Mouse (Mus musculus) midbrain, embryonic 14.5 days (tissue): ENCODE data around the gene Hmcn1. TPM values are rescaled to one million over a fixed set of nuclear protein-coding genes. Genes with fewer than 3 reads are reported as not detected.
A peak's percentile ranks its signal among the peaks of the same experiment; 100 is the strongest.

Experiments
- ATAC-seq: fragments of 200-750 bp; cut with Nextera tagmentation; 2 replicates; pipeline ENCODE4 v1.8.0; 2017; ENCODE audit warnings: moderate number of reproducible peaks, moderate library complexity; ENCODE audit not compliant: low FRiP score, low TSS enrichment
- DNase-seq: peaks from one replicate; pipeline ENCODE4 v3.0.0-alpha.2; 2015
- H3K27ac ChIP-seq: fragments of 300-500 bp; sonication (generic); replicated peaks from 2 replicates; pipeline ENCODE4 v1.5.1; 2014; ENCODE audit warnings: mild to moderate bottlenecking, low read depth, low read length, moderate library complexity
- H3K27me3 ChIP-seq: fragments of 300-500 bp; sonication (generic); 2 replicates; pipeline ENCODE4 v1.6.1; 2014; ENCODE audit warnings: low read length, control low read depth, mixed read lengths; ENCODE audit not compliant: control insufficient read depth, insufficient read depth
- H3K36me3 ChIP-seq: fragments of 300-500 bp; sonication (generic); 2 replicates; pipeline ENCODE4 v1.6.1; 2014; ENCODE audit warnings: low read length, control low read depth; ENCODE audit not compliant: control insufficient read depth, insufficient read depth
- H3K4me1 ChIP-seq: fragments of 300-500 bp; sonication (generic); 2 replicates; pipeline ENCODE4 v1.6.1; 2014; ENCODE audit warnings: mild to moderate bottlenecking, antibody characterized with exemption, low read length, control low read depth; ENCODE audit not compliant: control insufficient read depth, insufficient read depth
- H3K4me2 ChIP-seq: fragments of 300-500 bp; sonication (generic); 2 replicates; pipeline ENCODE4 v1.6.1; 2014; ENCODE audit warnings: mild to moderate bottlenecking, low read length, moderate library complexity
- H3K4me3 ChIP-seq: fragments of 300-500 bp; sonication (generic); replicated peaks from 2 replicates; pipeline ENCODE4 v1.5.1; 2014; ENCODE audit warnings: low read depth, low read length
- H3K9ac ChIP-seq: fragments of 300-500 bp; sonication (generic); replicated peaks from 2 replicates; pipeline ENCODE4 v1.6.1; 2014; ENCODE audit warnings: mild to moderate bottlenecking, low read length, moderate library complexity
- H3K9me3 ChIP-seq: fragments of 300-500 bp; sonication (generic); 2 replicates; pipeline ENCODE4 v1.6.1; 2016; ENCODE audit warnings: low read length, control low read depth, mixed read lengths; ENCODE audit not compliant: control insufficient read depth
- WGBS: fragments of 180-500 bp; shearing (Covaris S2); extraction: QIAGEN DNeasy Blood & Tissue Kit; methylation state at CpG from one replicate; pipeline ENCODE4 v1.1.7; 2014; 5-methylcytosine and 5-hydroxymethylcytosine counted together
- polyA plus RNA-seq: library from polyadenylated mRNA; unstranded; fragments of >200 nt; fragmentation: Nextera tagmentation; extraction: Ambion mirVana; gene quantifications from 2 replicates; pipeline ENCODE4 v1.2.1, GENCODE M21; 2014

The Hmcn1 gene
- polyA plus RNA-seq, 1 experiment from 2014 or later = 1.5 TPM

DNA sequence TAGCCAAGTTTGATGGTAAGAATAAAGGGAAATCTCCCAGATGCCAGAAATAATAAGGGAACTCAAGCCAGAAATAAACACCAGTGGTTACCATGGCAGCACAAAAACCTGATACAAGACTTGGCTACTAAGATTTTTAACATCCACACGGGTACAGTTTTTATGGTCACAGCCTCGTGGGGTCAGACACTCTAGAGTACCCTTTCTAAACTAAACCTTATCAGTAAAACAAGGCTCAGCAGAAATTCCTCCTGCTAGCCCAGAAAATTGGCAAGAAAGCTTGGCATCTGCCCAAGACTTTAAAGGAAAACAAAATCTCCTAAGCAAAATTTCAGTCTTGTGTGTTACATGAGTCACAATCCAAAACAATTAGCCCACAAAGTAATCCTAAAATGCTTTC lies 17.0 kb downstream of the Hmcn1 start:
- Histone ChIP-seq H3K36me3 (no peaks in the 10 kb centered on the region), H3K9me3 (no peaks in the 10 kb centered on the region), H3K4me2 (no peak overlapping the region), H3K27ac (no peak overlapping the region), H3K9ac (no peak overlapping the region), H3K4me3 (no peak overlapping the region), H3K4me1 (0 out of 2 replicates have a peak, but pooled peaks cover 4% of the 10 kb centered on the region), H3K27me3 (no peaks in the 10 kb centered on the region)
- WGBS = 30% methylated on average over 2 of the region's 2 CpGs
- ATAC-seq (no peak), DNase-seq (peak; percentile 37)

GRCm38 (mm10) chr1:150959486-150960074 lies 33.7 kb downstream of the Hmcn1 start:
- Histone ChIP-seq H3K4me2 (no peak overlapping the region), H3K9ac (no peak overlapping the region), H3K4me3 (no peak overlapping the region), H3K9me3 (no peaks in the 10 kb centered on the region), H3K27ac (no peak overlapping the region), H3K27me3 (no peaks in the 10 kb centered on the region), H3K36me3 (no peaks in the 10 kb centered on the region), H3K4me1 (no peaks in the 10 kb centered on the region)
- 65% methylated on average over 5 of the region's 5 CpGs for WGBS
- ATAC-seq = no peak
- DNase-seq = no peak

DNA sequence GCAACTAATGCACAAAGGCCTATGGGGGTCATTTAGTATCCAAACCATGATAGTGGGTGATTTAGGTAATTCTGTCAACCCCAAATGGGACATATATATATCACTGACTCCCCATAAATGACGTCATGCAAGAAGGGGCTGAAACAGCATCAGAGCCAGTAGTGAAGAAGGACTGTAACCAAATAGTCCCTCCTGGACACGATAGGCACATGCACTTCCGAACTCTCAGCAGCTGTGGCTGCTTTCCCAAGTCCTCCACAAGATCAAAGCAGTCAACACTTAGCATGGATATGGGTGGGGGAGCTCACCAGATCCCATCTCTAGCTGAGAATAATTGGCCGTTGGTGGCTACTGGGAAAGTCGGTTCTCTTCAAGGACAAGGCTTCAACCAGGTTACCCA lies 42.2 kb downstream of the Hmcn1 start:
- H3K36me3 ChIP-seq = no peaks in the 10 kb centered on the region
- ATAC-seq (no peak), DNase-seq (no peak)
- no peak overlapping the region for H3K4me2 ChIP-seq
- no peak overlapping the region for H3K27ac ChIP-seq
- no peaks in the 10 kb centered on the region for H3K27me3 ChIP-seq
- 93% methylated on average over 5 of the region's 5 CpGs for WGBS
- no peaks in the 10 kb centered on the region for H3K9me3 ChIP-seq
- H3K4me1 ChIP-seq = no peaks in the 10 kb centered on the region
- H3K9ac ChIP-seq = no peak overlapping the region
- no peak overlapping the region for H3K4me3 ChIP-seq

DNA sequence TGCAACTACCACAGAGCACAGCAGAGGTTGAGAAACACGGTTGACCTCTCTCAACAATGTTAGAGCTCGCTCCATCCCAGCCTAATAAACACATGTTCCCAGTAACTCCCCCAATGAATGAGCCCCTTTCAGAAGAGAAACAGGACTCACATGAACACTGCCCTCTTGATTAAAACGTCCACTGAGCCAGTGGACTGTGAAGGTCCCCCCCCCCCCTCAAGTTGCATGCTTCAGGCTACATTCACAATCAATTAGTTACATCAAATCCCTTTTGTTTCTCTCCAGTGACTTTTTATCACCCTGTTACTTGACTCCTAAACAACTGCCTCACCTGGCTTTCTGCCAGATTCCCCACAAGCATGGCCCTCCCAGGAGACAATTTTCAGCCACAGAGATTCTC lies 43.2 kb downstream of the Hmcn1 start:
- WGBS = 18% methylated on average over 3 of the region's 3 CpGs
- Histone ChIP-seq H3K9me3 (no peaks in the 10 kb centered on the region), H3K4me3 (no peak overlapping the region), H3K9ac (no peak overlapping the region), H3K27me3 (no peaks in the 10 kb centered on the region), H3K27ac (no peak overlapping the region), H3K4me2 (no peak overlapping the region), H3K36me3 (no peaks in the 10 kb centered on the region), H3K4me1 (no peaks in the 10 kb centered on the region)
- ATAC-seq (peak; percentile 73), DNase-seq (peak; percentile 62)

- H3K4me2 ChIP-seq = no peak overlapping the region
- 68% methylated on average over 2 of the region's 2 CpGs for WGBS
- no peak overlapping the region for H3K9ac ChIP-seq
- no peak overlapping the region for H3K4me3 ChIP-seq
- ATAC-seq = no peak
- DNase-seq = no peak
- no peak overlapping the region for H3K27ac ChIP-seq
- no peaks in the 10 kb centered on the region for H3K36me3 ChIP-seq
- no peaks in the 10 kb centered on the region for H3K27me3 ChIP-seq
- H3K9me3 ChIP-seq = no peaks in the 10 kb centered on the region
- H3K4me1 ChIP-seq = no peaks in the 10 kb centered on the region
These were observed 44.3 kb downstream of the Hmcn1 start for GRCm38 (mm10) chr1:150948911-150949310.

DNA sequence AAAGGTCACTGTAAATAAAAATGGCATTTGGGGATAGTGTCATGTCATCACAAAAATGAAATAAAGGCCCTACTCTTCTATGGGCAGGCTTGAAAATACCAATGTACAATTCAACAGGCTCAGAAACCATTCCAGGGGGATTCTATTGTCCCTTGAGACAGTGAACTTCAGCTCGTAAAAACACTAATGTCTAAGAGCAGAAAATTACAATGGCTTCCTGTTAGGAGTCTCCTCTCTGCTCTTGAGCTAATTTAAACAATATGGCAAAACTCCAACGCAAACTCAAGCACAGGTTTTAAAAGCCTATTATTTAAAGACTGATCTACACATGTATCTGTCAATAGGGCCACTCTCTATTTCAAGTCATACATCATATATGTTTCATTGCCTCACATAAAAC lies 49.6 kb downstream of the Hmcn1 start:
- 48% methylated on average over 2 of the region's 2 CpGs for WGBS
- no peak overlapping the region for H3K27ac ChIP-seq
- no peaks in the 10 kb centered on the region for H3K9me3 ChIP-seq
- DNase-seq = no peak
- no peaks in the 10 kb centered on the region for H3K36me3 ChIP-seq
- no peaks in the 10 kb centered on the region for H3K4me1 ChIP-seq
- no peak overlapping the region for H3K4me2 ChIP-seq
- ATAC-seq = no peak
- H3K27me3 ChIP-seq = no peaks in the 10 kb centered on the region
- H3K4me3 ChIP-seq = no peak overlapping the region
- no peak overlapping the region for H3K9ac ChIP-seq

DNA sequence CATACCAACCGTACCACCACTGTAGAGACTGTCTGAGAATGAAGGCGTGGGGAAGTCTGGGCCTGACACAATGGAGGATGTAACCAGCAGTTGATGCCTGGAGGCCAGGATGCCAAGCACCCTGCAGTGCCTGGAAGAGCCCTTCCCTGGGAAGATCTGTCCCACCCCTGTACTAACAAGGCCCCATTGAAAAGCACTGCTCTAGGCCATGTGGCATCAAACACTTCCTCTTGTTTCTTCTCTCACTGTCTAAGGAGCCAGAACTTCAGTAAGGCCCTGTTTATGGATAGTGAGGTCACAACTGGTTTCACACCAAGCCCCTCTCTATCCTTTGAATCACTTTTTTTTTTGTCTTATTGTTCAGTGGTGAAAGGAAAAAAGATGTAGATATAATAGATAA lies 51.1 kb downstream of the Hmcn1 start:
- Histone ChIP-seq H3K4me1 (no peaks in the 10 kb centered on the region), H3K27ac (no peak overlapping the region), H3K4me3 (no peak overlapping the region), H3K9me3 (no peaks in the 10 kb centered on the region), H3K4me2 (no peak overlapping the region), H3K36me3 (no peaks in the 10 kb centered on the region), H3K27me3 (no peaks in the 10 kb centered on the region), H3K9ac (no peak overlapping the region)
- no peak for ATAC-seq
- WGBS = 83% methylated on average over 2 of the region's 2 CpGs
- DNase-seq = no peak

DNA sequence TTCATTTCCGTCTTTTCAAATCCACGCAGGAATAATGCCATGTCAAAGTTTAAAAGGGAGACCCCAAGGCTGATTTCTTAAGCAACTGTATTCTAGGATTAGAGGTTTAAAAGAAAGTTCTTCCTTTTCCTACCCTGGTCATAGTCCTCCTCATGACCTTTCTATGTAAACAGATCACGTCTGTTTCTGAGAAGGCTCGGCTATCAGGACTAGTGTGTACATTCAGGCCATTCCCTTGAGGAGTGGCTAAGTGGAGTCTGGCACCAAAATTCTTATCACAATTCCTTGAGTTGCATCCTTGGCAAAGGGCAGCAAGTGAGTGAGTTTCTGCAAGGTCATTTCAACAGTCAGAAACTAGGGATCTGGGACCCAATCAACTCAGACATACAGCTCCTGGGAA lies 56.4 kb downstream of the Hmcn1 start:
- Histone ChIP-seq H3K27me3 (no peaks in the 10 kb centered on the region), H3K9ac (no peak overlapping the region), H3K9me3 (no peaks in the 10 kb centered on the region), H3K36me3 (no peaks in the 10 kb centered on the region), H3K4me1 (no peaks in the 10 kb centered on the region), H3K4me2 (no peak overlapping the region), H3K4me3 (no peak overlapping the region), H3K27ac (no peak overlapping the region)
- WGBS = 88% methylated on average over 4 of the region's 4 CpGs
- no peak for ATAC-seq
- DNase-seq = no peak

- WGBS = 68% methylated on average over 9 of the region's 9 CpGs
- H3K4me2 ChIP-seq = no peak overlapping the region
- no peak overlapping the region for H3K4me3 ChIP-seq
- H3K27me3 ChIP-seq = no peaks in the 10 kb centered on the region
- H3K36me3 ChIP-seq = no peaks in the 10 kb centered on the region
- H3K4me1 ChIP-seq = no peaks in the 10 kb centered on the region
- no peak for DNase-seq
- no peak overlapping the region for H3K9ac ChIP-seq
- ATAC-seq = no peak
- no peak overlapping the region for H3K27ac ChIP-seq
- H3K9me3 ChIP-seq = no peaks in the 10 kb centered on the region
These were observed 59.6 kb downstream of the Hmcn1 start for GRCm38 (mm10) chr1:150933616-150934015.
